8 mouse cellular contexts compared by ENCODE assay signal in genomic region chr14:31000816-31001306, GRCm38 (mm10). TPM values are rescaled to one million over a fixed set of nuclear protein-coding genes. Genes with fewer than 3 reads are reported as not detected.
A peak's percentile ranks its signal among the peaks of the same experiment; 100 is the strongest.
DNase-seq lines count a peak whose midpoint lies in the region; ATAC-seq and TF ChIP-seq lines count a peak whose summit lies in the region.

No protein-coding gene starts in this region.

- peak; percentile 24; the same call in 1 of the 2 replicates for ATAC-seq in lung, embryonic 14.5 days (ENCODE audit: insufficient read depth)
- ATAC-seq in intestine, postnatal 0 days: peak; percentile 6; the same call in 1 of the 2 replicates
- peak; percentile 49 for ATAC-seq in neural tube, embryonic 14.5 days (ENCODE audit: low read depth)

- peak overlapping the region; percentile 92 for H3K4me3 ChIP-seq in lung, embryonic 14.5 days (ENCODE audit: low read depth, low read length)
- H3K4me3 ChIP-seq in embryonic facial prominence, embryonic 10.5 days: peak overlapping the region; percentile 97
- peak overlapping the region; percentile 96 for H3K4me3 ChIP-seq in intestine, postnatal 0 days (ENCODE audit: low read depth, low read length)
- peak overlapping the region; percentile 94 for H3K4me3 ChIP-seq in neural tube, embryonic 14.5 days (ENCODE audit: low read depth, low read length)

- under 1% methylated on average over 21 of the region's 21 CpGs for WGBS in lung, embryonic 14.5 days
- under 1% methylated on average over 21 of the region's 21 CpGs for WGBS in embryonic facial prominence, embryonic 10.5 days
- under 1% methylated on average over 21 of the region's 21 CpGs for WGBS in intestine, postnatal 0 days
- under 1% methylated on average over 21 of the region's 21 CpGs for WGBS in neural tube, embryonic 14.5 days

- H3K4me2 ChIP-seq in lung, embryonic 14.5 days: peak overlapping the region; percentile 68
- H3K4me2 ChIP-seq in intestine, postnatal 0 days (replicated peaks; ENCODE audit: low read depth): peak overlapping the region; percentile 74
- H3K4me2 ChIP-seq in neural tube, embryonic 14.5 days (ENCODE audit: low read depth, low read length): peak overlapping the region; percentile 54

- peak overlapping the region; percentile 67 for H3K9ac ChIP-seq in lung, embryonic 14.5 days
- peak overlapping the region; percentile 90 for H3K9ac ChIP-seq in intestine, postnatal 0 days (ENCODE audit: low read depth, low read length)
- H3K9ac ChIP-seq in neural tube, embryonic 14.5 days (replicated peaks; ENCODE audit: low read depth, low read length): peak overlapping the region; percentile 86

- DNase-seq in lung, embryonic 14.5 days: no peak
- DNase-seq in lung, postnatal 25 days (ENCODE audit: low spot score): no peak
- DNase-seq in embryonic facial prominence, embryonic 10.5 days (ENCODE audit: low spot score): no peak
- no peak for DNase-seq in adrenal gland, postnatal 36 days
- DNase-seq in right cerebral cortex, postnatal 4 days: no peak
- no peak for DNase-seq in spleen, postnatal 10 days (ENCODE audit: low spot score in 2 of 2)

- 0 out of 2 replicates have a peak, but pooled peaks cover 4% of the 10 kb centered on the region for H3K4me1 ChIP-seq in lung, embryonic 14.5 days (ENCODE audit: insufficient read depth)
- peaks cover 19% of the 10 kb centered on the region for H3K4me1 ChIP-seq in embryonic facial prominence, embryonic 10.5 days
- no peaks in the 10 kb centered on the region for H3K4me1 ChIP-seq in intestine, postnatal 0 days (replicated peaks; ENCODE audit: control insufficient read depth, insufficient read depth, low read length)
- peaks cover 13% of the 10 kb centered on the region for H3K4me1 ChIP-seq in neural tube, embryonic 14.5 days (ENCODE audit: control insufficient read depth, insufficient read depth, low read length)

- no peaks in the 10 kb centered on the region for H3K9me3 ChIP-seq in lung, embryonic 14.5 days (ENCODE audit: low read depth, low read length)
- H3K9me3 ChIP-seq in embryonic facial prominence, embryonic 10.5 days: no peaks in the 10 kb centered on the region
- no peaks in the 10 kb centered on the region for H3K9me3 ChIP-seq in intestine, postnatal 0 days (ENCODE audit: control insufficient read depth)
- H3K9me3 ChIP-seq in neural tube, embryonic 14.5 days (ENCODE audit: control insufficient read depth, low read length): no peaks in the 10 kb centered on the region

- H3K27me3 ChIP-seq in lung, embryonic 14.5 days (ENCODE audit: insufficient read depth, low read length): no peaks in the 10 kb centered on the region
- no peaks in the 10 kb centered on the region for H3K27me3 ChIP-seq in embryonic facial prominence, embryonic 10.5 days (replicated peaks; ENCODE audit: low read depth, poor library complexity, severe bottlenecking)
- no peaks in the 10 kb centered on the region for H3K27me3 ChIP-seq in intestine, postnatal 0 days (replicated peaks; ENCODE audit: control insufficient read depth, insufficient read depth, low read length)
- no peaks in the 10 kb centered on the region for H3K27me3 ChIP-seq in neural tube, embryonic 14.5 days (ENCODE audit: control insufficient read depth, insufficient read depth, low read length)

- peaks cover 18% of the 10 kb centered on the region; the same call in 1 of the 2 replicates for H3K36me3 ChIP-seq in lung, embryonic 14.5 days (ENCODE audit: insufficient read depth)
- H3K36me3 ChIP-seq in embryonic facial prominence, embryonic 10.5 days (replicated peaks): peaks cover 30% of the 10 kb centered on the region
- peaks cover 11% of the 10 kb centered on the region for H3K36me3 ChIP-seq in intestine, postnatal 0 days (ENCODE audit: control insufficient read depth, insufficient read depth)
- H3K36me3 ChIP-seq in neural tube, embryonic 14.5 days (ENCODE audit: control insufficient read depth, insufficient read depth, low read length): peaks cover 3% of the 10 kb centered on the region

- peak overlapping the region; percentile 87; the same call in 1 of the 2 replicates for H3K27ac ChIP-seq in lung, embryonic 14.5 days (ENCODE audit: low read depth)
- peak overlapping the region; percentile 97 for H3K27ac ChIP-seq in embryonic facial prominence, embryonic 10.5 days (replicated peaks)
- peak overlapping the region; percentile 94 for H3K27ac ChIP-seq in intestine, postnatal 0 days (ENCODE audit: low read depth, low read length)
- peak overlapping the region; percentile 89 for H3K27ac ChIP-seq in neural tube, embryonic 14.5 days (ENCODE audit: low read depth, low read length)

- TF ChIP-seq CTCF in lung, embryonic 14.5 days (IDR thresholded peaks at IDR 0.05; ENCODE audit: low read depth): 0 out of 2 replicates have a peak, but pooled peaks have one; percentile 10
- TF ChIP-seq CTCF in intestine, postnatal 0 days (IDR thresholded peaks at IDR 0.05; ENCODE audit: low read depth): peak; percentile 28; the same call in 1 of the 2 replicates

RNA-seq across cellular contexts. Expression of gene Glt8d1, which starts 0.3 kb away (rescaled TPM):
- polyA plus RNA-seq in lung, embryonic 14.5 days (2014; fragmentation: Nextera tagmentation; extraction: Ambion mirVana): 69.1 and 69.6 TPM in 2 replicates
- 37.0 and 40.2 TPM in 2 replicates for polyA plus RNA-seq in embryonic facial prominence, embryonic 10.5 days (2016; fragmentation: Nextera tagmentation; extraction: Ambion mirVana)
- polyA plus RNA-seq in intestine, postnatal 0 days (2015; fragmentation: Nextera tagmentation; extraction: Ambion mirVana): 18.2 and 21.6 TPM in 2 replicates
- polyA plus RNA-seq in neural tube, embryonic 14.5 days (2014; fragmentation: Nextera tagmentation; extraction: Ambion mirVana): 64.9 and 67.5 TPM in 2 replicates
- 10 to 100 TPM; 45.8 to 49.2 TPM for total RNA-seq in adrenal gland, postnatal 36 days (2021)

RNA-seq across cellular contexts. Expression of gene Spcs1, which starts 0.6 kb away (rescaled TPM):
- 352 and 383 TPM in 2 replicates for polyA plus RNA-seq in lung, embryonic 14.5 days (2014; fragmentation: Nextera tagmentation; extraction: Ambion mirVana)
- 255 and 262 TPM in 2 replicates for polyA plus RNA-seq in embryonic facial prominence, embryonic 10.5 days (2016; fragmentation: Nextera tagmentation; extraction: Ambion mirVana)
- polyA plus RNA-seq in intestine, postnatal 0 days (2015; fragmentation: Nextera tagmentation; extraction: Ambion mirVana): 434 and 465 TPM in 2 replicates
- polyA plus RNA-seq in neural tube, embryonic 14.5 days (2014; fragmentation: Nextera tagmentation; extraction: Ambion mirVana): 336 TPM in 2 replicates
- total RNA-seq in adrenal gland, postnatal 36 days (2021): 100 to 1,000 TPM; 240 to 257 TPM

RNA-seq across cellular contexts. Expression of gene Pbrm1, which starts 18.1 kb away (rescaled TPM):
- polyA plus RNA-seq in lung, embryonic 14.5 days (2014; fragmentation: Nextera tagmentation; extraction: Ambion mirVana): 101 and 110 TPM in 2 replicates
- polyA plus RNA-seq in embryonic facial prominence, embryonic 10.5 days (2016; fragmentation: Nextera tagmentation; extraction: Ambion mirVana): 153 and 163 TPM in 2 replicates
- 33.1 and 39.8 TPM in 2 replicates for polyA plus RNA-seq in intestine, postnatal 0 days (2015; fragmentation: Nextera tagmentation; extraction: Ambion mirVana)
- polyA plus RNA-seq in neural tube, embryonic 14.5 days (2014; fragmentation: Nextera tagmentation; extraction: Ambion mirVana): 94.3 and 104 TPM in 2 replicates
- 10 to 100 TPM; 56.9 to 57.6 TPM for total RNA-seq in adrenal gland, postnatal 36 days (2021)

RNA-seq across cellular contexts. Expression of gene Gnl3, which starts 18.1 kb away (rescaled TPM):
- 126 and 128 TPM in 2 replicates for polyA plus RNA-seq in lung, embryonic 14.5 days (2014; fragmentation: Nextera tagmentation; extraction: Ambion mirVana)
- 149 and 151 TPM in 2 replicates for polyA plus RNA-seq in embryonic facial prominence, embryonic 10.5 days (2016; fragmentation: Nextera tagmentation; extraction: Ambion mirVana)
- 53.5 and 59.6 TPM in 2 replicates for polyA plus RNA-seq in intestine, postnatal 0 days (2015; fragmentation: Nextera tagmentation; extraction: Ambion mirVana)
- polyA plus RNA-seq in neural tube, embryonic 14.5 days (2014; fragmentation: Nextera tagmentation; extraction: Ambion mirVana): 53.3 and 58.1 TPM in 2 replicates
- total RNA-seq in adrenal gland, postnatal 36 days (2021): 100 to 1,000 TPM in 1 of 2 experiments, 10 to 100 TPM in 1; 70.5 to 126 TPM

RNA-seq across cellular contexts. Expression of gene Nek4, which starts 49.7 kb away (rescaled TPM):
- 11.9 and 12.3 TPM in 2 replicates for polyA plus RNA-seq in lung, embryonic 14.5 days (2014; fragmentation: Nextera tagmentation; extraction: Ambion mirVana)
- 20.2 and 22.1 TPM in 2 replicates for polyA plus RNA-seq in embryonic facial prominence, embryonic 10.5 days (2016; fragmentation: Nextera tagmentation; extraction: Ambion mirVana)
- 2.9 and 3.0 TPM in 2 replicates for polyA plus RNA-seq in intestine, postnatal 0 days (2015; fragmentation: Nextera tagmentation; extraction: Ambion mirVana)
- 15.7 and 17.0 TPM in 2 replicates for polyA plus RNA-seq in neural tube, embryonic 14.5 days (2014; fragmentation: Nextera tagmentation; extraction: Ambion mirVana)
- 10 to 100 TPM; 11.2 to 12.6 TPM for total RNA-seq in adrenal gland, postnatal 36 days (2021)
